Mouse (Mus musculus) thymus, adult 18-20 months (tissue): ENCODE results near the gene Fbxo11.
"Not testable (repeated sequence)": the region's sequence is repeated elsewhere in the genome, so short reads cannot be mapped to it uniquely, and the experiment has no call there.

Source experiments
- DNase-seq, 2 experiments: peaks; one replicate each; pipeline ENCODE4 v3.0.0; 2022; ENCODE audit warnings: mixed read lengths in 2 of 2

Fbxo11 gene

GRCm38 (mm10) chr17:87959931-87960330, 105.2 kb downstream of the Fbxo11 start:
- DNase-seq, result not testable (repeated sequence)

GRCm38 (mm10) chr17:87959406-87959805, 105.7 kb downstream of the Fbxo11 start:
- not testable (repeated sequence) for DNase-seq

GRCm38 (mm10) chr17:87958283-87958682, 106.8 kb downstream of the Fbxo11 start:
- DNase-seq, result no peak

GRCm38 (mm10) chr17:87957096-87957840, 107.8 kb downstream of the Fbxo11 start:
- no peak for DNase-seq

DNA sequence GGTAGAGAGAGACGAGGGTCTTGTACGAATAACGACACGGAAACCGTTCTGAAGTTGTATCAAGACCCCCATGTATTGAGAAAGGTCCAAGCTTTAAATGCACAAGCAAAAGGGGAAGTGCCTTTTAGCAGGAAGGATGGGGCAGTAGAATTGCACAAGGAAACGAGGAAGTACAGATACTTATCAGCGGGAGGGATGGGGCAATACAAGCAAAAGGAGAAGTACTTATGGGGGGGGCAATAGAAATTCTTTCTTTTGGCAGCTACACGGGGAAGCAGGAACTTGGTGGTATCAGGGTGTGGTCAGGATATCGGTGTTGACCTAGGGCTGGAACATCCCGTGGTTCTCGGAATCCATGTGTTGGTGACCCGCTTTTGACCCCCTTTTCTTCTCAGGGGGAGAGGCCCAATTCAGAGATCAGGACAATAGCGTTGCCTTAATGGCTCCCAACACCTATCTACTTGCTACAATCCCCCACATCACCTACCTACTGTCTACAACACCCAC, 110.4 kb downstream of the Fbxo11 start:
- DNase-seq, result not testable (repeated sequence)

DNA sequence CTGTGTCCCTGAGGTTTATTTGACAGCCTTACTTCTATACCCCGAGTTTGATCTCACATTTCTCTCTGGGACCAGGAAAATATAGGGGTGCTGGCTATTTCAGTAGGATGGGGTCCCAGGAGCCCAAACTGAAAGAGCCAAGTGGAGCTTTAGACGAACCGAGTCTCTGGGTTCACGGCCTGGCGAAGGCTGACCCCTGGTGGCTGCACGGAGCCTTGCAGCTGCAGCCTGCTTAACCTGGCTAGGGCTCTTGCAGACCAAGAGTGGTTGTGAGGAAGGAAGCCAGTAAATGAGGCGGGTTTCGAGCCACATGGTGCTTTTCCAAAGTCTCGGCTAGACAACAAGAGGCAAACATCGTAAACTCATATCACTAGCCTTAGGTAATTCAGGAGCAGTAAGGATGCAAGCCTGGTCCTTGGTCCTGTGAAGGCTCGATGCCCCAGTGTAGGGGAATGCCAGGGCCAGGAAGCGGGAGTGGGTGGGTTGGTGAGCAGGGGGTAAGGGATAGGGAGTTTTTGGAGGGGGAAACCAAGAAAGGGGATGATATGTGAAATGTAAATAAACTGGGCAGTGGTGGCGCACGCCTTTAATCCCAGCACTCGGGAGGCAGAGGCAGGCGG, 116.0 kb downstream of the Fbxo11 start:
- peak; percentile 46 to 51 for DNase-seq
